Mouse (Mus musculus) megakaryocyte, embryonic 14.5 days (primary cell): ENCODE results near the gene Ces2a.

Source experiments
- FLI1 ChIP-seq: IDR thresholded peaks from 2 replicates; pipeline ENCODE4 v1.6.1; 2012; ENCODE audit warnings: low read length, inconsistent platforms, mixed read lengths
- GATA1 ChIP-seq: IDR thresholded peaks from 3 replicates; pipeline ENCODE4 v1.6.1; 2012; ENCODE audit warnings: mixed read lengths, low read length, inconsistent platforms, borderline replicate concordance

DNA sequence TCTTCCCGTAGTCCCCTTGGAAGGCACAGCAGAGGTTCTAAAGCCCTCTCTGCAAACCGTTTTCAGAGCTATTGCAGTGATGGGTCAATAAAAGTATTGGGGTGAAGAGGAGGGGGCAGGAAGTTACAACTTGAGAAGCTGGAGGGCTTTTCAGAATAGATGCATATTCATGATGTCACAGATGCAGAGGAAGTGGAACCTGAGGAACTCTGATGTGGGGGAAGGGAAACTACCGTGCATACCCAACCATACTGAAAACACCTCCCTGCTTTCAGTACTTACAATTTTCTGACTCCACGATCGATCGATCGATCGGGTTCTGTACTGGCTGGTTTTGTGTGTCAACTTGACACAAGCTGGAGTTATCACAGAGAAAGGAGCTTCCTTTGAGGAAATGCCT, 12.6 kb upstream of the Ces2a start:
- TF ChIP-seq GATA1 (no peak), FLI1 (no peak)
